Mouse (Mus musculus) adrenal gland, postnatal 36 days (tissue): ENCODE results near the gene Neo1. TPM values are rescaled to one million over a fixed set of nuclear protein-coding genes. Genes with fewer than 3 reads are reported as not detected.

Source experiments
- DNase-seq, 2 experiments: peaks; one replicate each; pipeline ENCODE4 v3.0.0; 2021; ENCODE audit warnings: mixed read lengths in 1 of 2
- total RNA-seq, 2 experiments: library from RNA; stranded (reverse); gene quantifications; 2 replicates each; pipeline ENCODE4 v1.2.3; 2021

Neo1 gene
- total RNA-seq, 2 experiments from 2014 or later: 56.1 to 79.1 TPM

DNA sequence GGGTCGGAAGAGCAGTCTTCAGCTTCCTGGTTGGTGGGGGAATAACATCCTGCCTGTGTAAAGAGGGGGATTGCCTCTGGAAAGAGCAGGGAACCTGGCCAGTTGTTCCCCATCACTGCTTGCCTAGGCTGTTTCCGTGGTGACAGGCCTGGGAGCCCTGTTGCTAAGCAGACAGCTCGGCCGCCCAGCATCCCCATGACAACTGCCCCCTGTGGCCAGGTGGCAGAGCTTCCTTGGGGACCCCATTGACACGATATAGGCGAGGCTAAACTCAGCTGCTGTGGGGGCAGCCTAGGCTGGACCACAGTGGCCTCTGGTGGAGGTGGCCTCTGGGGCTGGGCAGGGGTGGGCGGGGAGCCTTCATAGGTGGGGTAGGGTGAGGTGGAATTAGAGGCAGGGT lies 172.4 kb downstream of the Neo1 start:
- no peak for DNase-seq

DNA sequence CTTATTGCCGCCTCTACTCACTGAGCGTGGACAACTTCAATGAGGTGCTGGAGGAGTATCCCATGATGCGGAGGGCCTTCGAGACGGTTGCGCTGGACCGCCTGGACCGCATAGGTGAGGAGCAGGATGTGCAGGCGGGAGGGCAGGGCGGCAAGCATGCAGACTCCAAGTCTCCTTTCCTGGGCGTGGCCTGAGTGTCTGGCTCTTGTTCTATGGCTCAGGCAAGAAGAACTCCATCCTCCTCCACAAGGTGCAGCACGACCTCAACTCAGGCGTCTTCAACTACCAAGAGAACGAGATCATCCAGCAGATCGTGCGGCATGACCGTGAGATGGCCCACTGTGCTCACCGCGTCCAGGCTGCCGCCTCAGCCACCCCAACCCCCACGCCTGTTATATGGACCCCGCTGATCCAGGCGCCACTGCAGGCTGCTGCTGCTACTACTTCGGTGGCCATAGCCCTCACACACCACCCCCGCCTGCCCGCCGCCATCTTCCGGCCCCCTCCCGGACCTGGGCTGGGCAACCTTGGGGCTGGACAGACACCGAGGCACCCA lies 177.1 kb downstream of the Neo1 start:
- peak in 1 of 2 experiments; percentile 8 for DNase-seq

DNA sequence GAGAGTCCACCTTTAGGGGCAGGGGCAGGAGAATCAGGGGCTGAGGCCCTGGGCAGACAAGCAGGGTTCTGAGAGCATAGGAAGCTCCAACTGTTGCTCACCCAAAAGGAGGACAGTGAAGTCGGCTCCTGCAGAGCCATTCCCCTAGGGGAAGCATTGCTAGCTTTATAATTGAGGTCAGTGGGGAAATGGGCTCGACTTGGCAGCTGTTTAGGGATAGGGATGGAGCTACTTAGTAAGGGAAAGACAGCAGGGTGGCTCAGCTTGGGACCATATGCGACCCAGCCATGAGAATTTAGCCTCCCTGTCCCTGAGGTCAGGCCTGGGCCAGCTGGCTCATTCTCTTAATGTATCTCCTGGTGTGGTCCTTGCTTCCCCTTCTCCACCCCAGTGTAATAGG lies 181.3 kb downstream of the Neo1 start:
- DNase-seq: no peak

DNA sequence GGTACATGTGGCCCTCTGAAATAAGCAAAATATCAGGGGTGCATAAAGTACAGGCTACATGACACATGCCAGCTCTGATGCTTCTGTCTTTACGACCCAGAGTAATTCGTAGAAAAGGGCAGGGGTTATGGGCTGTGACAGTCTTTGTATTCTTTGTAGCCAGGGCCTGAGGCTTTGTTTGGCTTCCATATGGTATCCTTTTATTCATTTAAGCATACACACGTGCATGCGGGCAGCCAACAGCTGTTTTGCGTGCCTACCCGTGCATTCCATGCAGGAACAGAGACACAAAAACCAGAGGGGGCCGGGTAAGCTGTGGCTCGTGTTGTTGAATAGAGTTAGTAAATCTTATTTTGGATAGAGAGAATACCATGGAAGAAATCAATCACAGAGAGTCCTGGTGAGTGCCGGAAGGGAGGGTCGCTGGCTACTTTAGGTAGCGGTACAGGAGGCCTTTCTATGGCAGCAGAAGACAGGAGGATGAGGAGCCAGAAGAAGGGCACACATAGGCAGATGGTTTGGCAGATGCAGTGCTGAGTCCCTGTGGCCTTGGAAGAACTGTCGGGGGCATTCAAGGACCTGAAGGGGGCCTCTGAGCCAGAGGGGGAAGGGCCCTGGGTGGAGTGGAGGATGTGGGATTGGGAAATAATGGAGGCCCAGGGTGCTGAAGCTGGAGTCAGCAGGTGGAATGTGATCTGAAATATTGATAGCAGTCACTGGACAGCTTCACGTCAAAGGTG lies 186.5 kb downstream of the Neo1 start:
- no peak for DNase-seq

DNA sequence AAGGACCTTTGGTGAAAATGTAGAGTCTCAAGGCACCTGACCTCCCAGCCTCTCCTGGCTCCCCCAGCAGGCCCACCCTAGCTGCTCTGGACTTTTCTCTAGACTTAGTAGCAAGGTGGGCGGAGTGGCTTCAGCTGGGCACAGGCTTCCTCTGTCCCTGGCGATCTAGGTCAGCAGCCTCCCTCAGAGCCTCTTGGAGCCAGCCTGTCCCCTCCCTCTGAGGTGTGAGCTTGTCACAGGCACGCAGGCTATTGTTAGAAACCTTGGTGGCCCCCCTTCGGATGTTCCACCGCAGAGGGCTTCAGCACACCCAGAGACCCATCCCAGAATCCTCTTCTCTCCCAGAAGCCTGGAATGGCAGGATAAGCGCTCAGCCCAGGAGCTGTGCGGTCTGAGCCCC lies 188.6 kb downstream of the Neo1 start:
- DNase-seq: peak in 1 of 2 experiments; percentile 10

DNA sequence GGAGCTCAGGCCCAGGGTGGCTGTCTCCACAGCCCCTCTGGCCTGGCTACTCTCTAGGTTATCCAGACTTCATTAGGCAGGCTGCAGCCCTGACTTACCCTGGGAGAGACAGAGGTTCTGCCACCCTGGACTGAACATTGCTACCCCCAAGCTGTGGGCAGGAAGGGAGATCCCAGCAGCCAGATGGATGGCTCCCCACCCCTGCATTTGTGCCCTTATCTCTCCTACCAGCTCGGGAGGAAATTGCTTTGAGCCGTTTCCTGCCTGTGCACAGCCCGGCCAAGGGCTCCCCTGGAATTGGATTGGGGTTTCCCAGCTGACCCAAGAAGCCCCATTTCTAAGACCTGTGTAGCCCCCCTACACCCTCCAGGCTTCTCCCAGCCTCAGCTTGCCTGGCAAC lies 189.2 kb downstream of the Neo1 start:
- DNase-seq: peak in 1 of 2 experiments; percentile 4

DNA sequence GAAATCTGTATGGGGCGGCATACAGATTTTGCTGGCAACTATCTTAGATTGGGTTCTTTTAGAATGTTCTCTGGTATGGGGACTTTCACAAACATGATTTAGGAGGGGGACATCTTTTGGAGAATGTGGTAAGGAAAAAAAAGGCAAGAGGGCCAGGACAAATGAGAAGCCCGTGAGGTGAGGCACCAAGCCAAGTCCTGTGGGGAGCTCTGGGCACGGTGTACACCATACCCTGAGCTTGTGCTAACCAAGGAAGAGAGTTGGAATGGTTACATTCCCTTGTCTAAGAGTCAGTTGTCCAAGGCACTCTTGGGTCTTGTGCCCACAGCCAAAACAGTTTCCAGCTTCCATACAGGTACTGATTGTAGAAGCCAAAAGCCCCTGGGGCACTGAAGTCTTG lies 191.6 kb downstream of the Neo1 start:
- DNase-seq: no peak

DNA sequence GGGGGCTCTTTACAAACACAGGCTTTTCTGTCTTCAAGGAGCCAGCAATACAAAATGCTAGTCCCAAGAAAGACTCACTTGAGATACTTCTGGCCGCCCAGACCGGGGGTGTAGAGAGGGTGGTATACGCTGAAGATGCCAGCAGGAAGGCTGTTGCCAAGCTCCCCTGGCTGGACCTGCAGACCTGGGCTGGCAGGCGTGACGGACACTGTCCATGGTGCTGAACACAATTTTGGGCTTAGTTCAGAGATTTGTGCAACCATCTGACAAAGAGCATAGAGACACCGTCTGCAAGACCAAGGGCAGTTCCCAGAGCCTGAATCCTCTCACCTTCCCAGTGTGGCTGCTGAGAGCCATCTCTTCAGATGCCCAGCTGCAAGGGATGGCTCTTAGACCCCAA lies 194.6 kb downstream of the Neo1 start:
- DNase-seq: peak; percentile 73 to 78

DNA sequence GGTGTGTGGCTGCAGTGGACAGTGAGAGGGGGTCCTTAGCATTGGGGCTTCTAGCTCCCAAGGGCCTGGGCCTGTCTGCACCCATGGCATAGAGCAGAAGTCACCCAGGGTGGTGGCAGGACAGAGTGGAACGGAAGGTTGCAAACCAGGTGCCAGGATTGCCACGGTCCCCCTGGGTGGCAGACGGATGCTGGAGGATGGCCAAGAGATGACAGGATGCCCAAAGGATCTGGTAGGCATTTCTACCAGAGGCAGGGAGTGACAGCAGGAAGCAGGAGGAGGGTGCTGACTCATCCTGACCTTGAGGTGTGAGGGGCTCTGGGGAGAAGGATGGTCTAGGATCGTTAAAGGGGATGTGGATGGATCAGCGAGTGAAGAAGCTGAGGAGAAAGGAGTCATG lies 197.7 kb downstream of the Neo1 start:
- no peak for DNase-seq

DNA sequence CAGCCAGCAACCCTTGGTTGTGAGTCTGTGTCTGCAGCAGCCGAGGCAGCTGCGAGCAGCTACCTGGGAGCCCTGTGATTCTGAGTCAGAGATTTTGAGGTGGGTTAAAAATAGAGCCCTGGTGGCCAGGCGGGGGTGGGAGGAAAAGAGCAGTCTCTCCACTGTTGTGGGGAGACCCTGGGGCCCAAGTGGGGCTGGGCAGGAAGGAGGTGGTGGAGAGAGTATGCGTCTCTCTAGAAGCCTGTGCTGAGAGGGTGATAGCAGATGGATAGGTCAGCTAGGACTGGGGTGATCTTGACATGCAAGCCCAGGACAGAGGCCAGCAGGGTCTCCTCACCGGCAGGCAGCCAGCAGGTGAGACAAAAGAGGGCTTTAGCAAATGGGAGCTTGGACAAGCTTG lies 199.1 kb downstream of the Neo1 start:
- no peak for DNase-seq

DNA sequence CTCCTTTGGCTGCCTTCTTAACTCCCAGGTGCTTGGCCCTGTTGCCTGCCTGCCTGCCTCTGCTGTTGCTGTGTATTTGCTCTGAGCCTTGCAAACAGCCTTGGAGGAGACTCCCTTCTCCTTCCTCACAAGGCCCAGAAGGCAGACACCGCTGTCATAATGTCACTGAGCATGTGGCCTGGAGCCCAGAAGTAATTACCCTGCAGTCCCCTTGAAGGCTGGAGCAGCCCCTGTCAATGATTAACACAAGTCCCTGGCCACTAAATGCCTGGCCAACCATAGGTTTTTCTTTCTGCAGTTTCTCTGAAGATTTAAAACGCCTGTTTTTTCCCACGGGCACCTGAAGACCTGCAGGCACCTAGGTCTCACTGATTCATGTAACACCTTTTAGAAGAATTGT lies 203.3 kb downstream of the Neo1 start:
- no peak for DNase-seq

DNA sequence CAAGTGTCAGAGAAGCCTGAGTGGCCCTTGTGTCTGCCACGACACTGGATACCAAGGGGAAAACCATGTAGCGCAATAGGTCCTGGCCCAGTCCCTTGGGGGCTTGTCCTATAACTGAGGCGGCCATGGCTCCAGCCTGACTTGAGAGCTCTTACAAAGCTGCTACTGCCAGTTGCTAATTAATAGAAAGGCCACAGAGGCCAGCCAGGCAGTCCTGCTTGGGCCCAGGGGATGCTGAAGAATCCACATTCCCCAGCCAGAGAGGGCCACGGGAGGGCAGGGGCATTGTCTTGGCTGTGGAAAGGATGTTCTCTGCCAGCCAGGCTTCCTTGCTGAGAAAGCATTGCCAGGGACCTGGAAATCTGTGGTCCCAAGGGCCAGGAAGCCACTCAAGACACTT lies 206.6 kb downstream of the Neo1 start:
- DNase-seq: no peak

Other genes with a start within 250 kb of the Neo1 start
- under 1 TPM; 0.40 to 0.66 TPM for gene Hcn4, start 213.0 kb downstream of the Neo1 start, total RNA-seq